Mouse (Mus musculus) midbrain, embryonic 11.5 days (tissue): ENCODE data around the gene Olfr1404. TPM values are rescaled to one million over a fixed set of nuclear protein-coding genes. Genes with fewer than 3 reads are reported as not detected.
"Not testable (repeated sequence)": the region's sequence is repeated elsewhere in the genome, so short reads cannot be mapped to it uniquely, and the experiment has no call there.

Source experiments
- ATAC-seq: fragments of 200-750 bp; cut with Nextera tagmentation; 2 replicates; pipeline ENCODE4 v1.8.0; 2017; ENCODE audit warnings: moderate TSS enrichment, moderate library complexity; ENCODE audit not compliant: low FRiP score
- DNase-seq: peaks from one replicate; pipeline ENCODE4 v3.0.0; 2015; ENCODE audit warnings: low spot score; ENCODE audit errors: missing footprints
- H3K27ac ChIP-seq: fragments of 300-500 bp; sonication (generic); 2 replicates; pipeline ENCODE4 v1.5.1; 2014; ENCODE audit warnings: low read depth, low read length
- H3K27me3 ChIP-seq: fragments of 300-500 bp; sonication (generic); 2 replicates; pipeline ENCODE4 v1.6.1; 2014; ENCODE audit warnings: mild to moderate bottlenecking, low read length, moderate library complexity, mixed read lengths; ENCODE audit not compliant: control insufficient read depth, insufficient read depth
- H3K36me3 ChIP-seq: fragments of 300-500 bp; sonication (generic); 2 replicates; pipeline ENCODE4 v1.6.1; 2014; ENCODE audit warnings: mild to moderate bottlenecking, low read length, moderate library complexity, mixed read lengths; ENCODE audit not compliant: control insufficient read depth, insufficient read depth
- H3K4me1 ChIP-seq: fragments of 300-500 bp; sonication (generic); 2 replicates; pipeline ENCODE4 v1.6.1; 2014; ENCODE audit warnings: low read length; ENCODE audit not compliant: control insufficient read depth, insufficient read depth
- H3K4me2 ChIP-seq: fragments of 300-500 bp; sonication (generic); 2 replicates; pipeline ENCODE4 v1.6.1; 2014; ENCODE audit warnings: mild to moderate bottlenecking, moderate library complexity
- H3K4me3 ChIP-seq: fragments of 300-500 bp; sonication (generic); 2 replicates; pipeline ENCODE4 v1.5.1; 2014; ENCODE audit warnings: low read depth, low read length
- H3K9ac ChIP-seq: fragments of 300-500 bp; sonication (generic); 2 replicates; pipeline ENCODE4 v1.6.1; 2014; ENCODE audit warnings: low read length
- H3K9me3 ChIP-seq: fragments of 300-500 bp; sonication (generic); 2 replicates; pipeline ENCODE4 v1.6.1; 2016; ENCODE audit warnings: low read length; ENCODE audit not compliant: control insufficient read depth
- WGBS: fragments of 180-500 bp; shearing (Covaris S2); extraction: QIAGEN DNeasy Blood & Tissue Kit; methylation state at CpG from one replicate; pipeline ENCODE4 v1.1.7; 2014; 5-methylcytosine and 5-hydroxymethylcytosine counted together
- polyA plus RNA-seq: library from polyadenylated mRNA; unstranded; fragments of >200 nt; fragmentation: Nextera tagmentation; extraction: Ambion mirVana; gene quantifications from 2 replicates; pipeline ENCODE4 v1.2.1, GENCODE M21; 2014

The Olfr1404 gene
- not detected in 2 replicates for polyA plus RNA-seq

DNA sequence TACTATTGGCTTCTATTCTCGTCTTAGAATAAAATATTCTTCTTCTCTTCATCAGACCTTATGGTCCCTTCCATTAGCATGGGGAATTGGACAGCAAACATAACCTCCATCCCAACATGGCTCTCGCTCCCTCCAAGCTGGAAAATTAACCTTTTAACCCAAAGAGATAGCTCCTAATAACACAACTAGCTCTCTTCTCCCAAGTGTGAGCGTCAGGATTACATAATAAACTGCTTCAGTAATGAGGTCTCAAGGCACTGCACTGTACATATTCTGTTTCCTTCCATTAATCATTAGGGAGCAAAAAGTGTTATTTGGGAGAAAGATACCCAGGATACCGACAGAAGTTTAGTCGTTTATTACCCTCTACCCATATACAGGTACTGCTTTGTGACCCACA is at the start of gene Olfr1404:
TSS of gene Olfr1404 (plus strand) at position 301 of the 400 bp plus-strand sequence.
- Histone ChIP-seq H3K9me3 (no peaks in the 10 kb centered on the region), H3K4me3 (no peak within 1 kb of the TSS), H3K4me2 (no peak within 1 kb of the TSS), H3K27ac (no peak within 1 kb of the TSS), H3K4me1 (no peaks in the 10 kb centered on the region), H3K27me3 (no peaks in the 10 kb centered on the region), H3K9ac (no peak within 1 kb of the TSS), H3K36me3 (no peaks in the 10 kb centered on the region)
- DNase-seq (no peak), ATAC-seq (no peak)
- 84% methylated on average over 5 of the region's 5 CpGs for WGBS

DNA sequence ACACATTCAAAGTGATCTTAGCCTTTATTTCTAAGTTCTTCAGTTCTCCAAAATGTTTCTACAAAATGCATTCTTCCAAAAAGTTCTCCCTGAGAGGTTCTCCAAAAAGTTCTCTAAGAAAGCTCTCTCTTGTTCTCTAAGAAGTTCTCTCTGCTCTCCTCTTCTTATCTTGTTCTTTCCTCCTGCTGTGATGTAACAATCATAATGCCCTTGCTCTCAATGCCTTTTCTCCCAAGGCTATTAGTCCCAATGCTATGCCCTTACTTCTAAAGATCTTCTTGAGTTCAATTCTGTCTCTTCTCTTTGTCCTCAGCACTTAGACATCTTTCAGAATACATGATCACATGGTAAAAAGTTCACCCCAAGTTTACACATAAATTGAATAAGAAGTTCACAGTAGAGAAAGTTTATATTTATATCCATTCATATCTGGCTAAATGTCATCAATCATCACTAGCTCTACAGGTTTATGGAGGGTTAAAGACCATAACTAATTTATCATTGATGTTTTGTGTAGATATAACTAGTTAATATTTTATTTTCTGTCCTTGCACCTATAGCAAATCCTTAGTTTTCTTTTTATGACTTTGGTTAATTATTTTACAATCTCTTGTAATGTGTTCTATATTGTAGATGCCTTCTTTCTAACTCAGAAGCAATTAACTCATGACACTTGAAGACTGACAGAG is 37.9 kb upstream of the Olfr1404 start:
- no peak overlapping the region for H3K9ac ChIP-seq
- no peak overlapping the region for H3K4me2 ChIP-seq
- H3K27ac ChIP-seq: no peak overlapping the region
- ATAC-seq (no peak), DNase-seq (no peak)
- no peak overlapping the region for H3K4me3 ChIP-seq
- H3K9me3 ChIP-seq: no peaks in the 10 kb centered on the region
- H3K4me1 ChIP-seq: no peaks in the 10 kb centered on the region
- H3K36me3 ChIP-seq: no peaks in the 10 kb centered on the region
- no peaks in the 10 kb centered on the region for H3K27me3 ChIP-seq

DNA sequence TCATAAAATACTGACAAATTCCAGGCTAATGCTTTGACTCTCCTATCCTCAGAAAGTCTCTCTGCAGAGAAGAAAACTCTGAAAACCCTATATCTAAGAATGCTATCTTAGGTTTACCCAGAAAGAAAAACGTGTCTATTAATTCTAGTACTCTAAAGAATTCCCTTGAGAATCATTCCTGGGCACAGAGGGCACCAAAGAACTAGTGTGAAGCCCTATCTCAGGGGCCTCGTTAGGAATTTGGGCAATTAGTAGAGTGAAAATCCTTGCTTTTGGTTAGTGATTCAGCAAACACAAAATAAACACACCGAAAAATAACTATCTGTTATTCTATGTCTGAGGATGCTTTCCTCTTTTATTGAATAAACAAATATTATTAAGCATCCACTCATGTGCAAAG is 21.7 kb upstream of the Olfr1404 start, which contains the start of gene Olfr1406:
TSS of gene Olfr1406 (minus strand) at position 101 of the 400 bp plus-strand sequence.
- Histone ChIP-seq H3K9me3 (no peaks in the 10 kb centered on the region), H3K27me3 (no peaks in the 10 kb centered on the region), H3K9ac (no peak within 1 kb of the TSS), H3K4me1 (no peaks in the 10 kb centered on the region), H3K4me2 (no peak within 1 kb of the TSS), H3K27ac (no peak within 1 kb of the TSS), H3K4me3 (no peak within 1 kb of the TSS), H3K36me3 (no peaks in the 10 kb centered on the region)
- DNase-seq (no peak), ATAC-seq (no peak)
- WGBS: 59% methylated on average over 3 of the region's 3 CpGs

DNA sequence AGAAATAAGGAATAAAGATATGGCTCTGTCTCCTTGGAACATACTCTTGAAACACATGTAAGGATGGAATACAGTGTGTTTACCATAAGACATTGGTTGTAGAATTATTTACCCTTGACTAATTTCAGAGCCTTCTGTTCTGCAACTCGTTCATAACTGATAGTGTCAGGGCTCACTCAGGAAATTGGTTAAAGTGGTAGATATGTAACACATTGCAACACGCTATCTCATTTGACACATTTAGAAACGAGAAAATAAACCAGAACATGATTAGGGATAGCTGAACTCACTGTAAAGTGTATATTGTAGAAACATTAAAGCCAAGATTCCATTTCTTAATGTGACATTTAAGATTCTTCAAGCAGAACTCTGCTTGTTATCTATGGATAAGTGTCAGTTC is 20.1 kb upstream of the Olfr1404 start:
- WGBS: 86% methylated on average over 3 of the region's 3 CpGs
- Histone ChIP-seq H3K4me3 (no peak overlapping the region), H3K9me3 (no peaks in the 10 kb centered on the region), H3K4me1 (no peaks in the 10 kb centered on the region), H3K27me3 (no peaks in the 10 kb centered on the region), H3K4me2 (no peak overlapping the region), H3K27ac (no peak overlapping the region), H3K36me3 (no peaks in the 10 kb centered on the region), H3K9ac (no peak overlapping the region)
- no peak for DNase-seq
- no peak for ATAC-seq

DNA sequence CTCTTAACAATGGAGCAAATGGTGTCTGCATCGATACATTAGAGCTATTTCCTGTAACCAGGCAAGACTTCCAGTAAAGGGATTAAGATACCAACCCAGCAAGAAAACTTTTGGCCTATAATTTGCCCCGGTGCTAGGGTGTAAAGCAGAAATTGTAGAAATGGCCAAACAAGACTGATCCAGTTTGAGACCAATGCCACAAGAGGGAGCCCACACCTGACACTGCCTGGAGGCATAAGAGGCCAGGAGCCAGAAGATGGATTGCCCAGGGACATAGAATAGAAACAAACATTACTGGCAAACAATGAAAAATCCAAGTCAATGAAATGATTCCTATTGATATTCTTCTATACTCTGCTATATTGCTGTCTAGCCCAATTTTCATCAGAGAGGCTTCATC is 15.8 kb upstream of the Olfr1404 start:
- no peaks in the 10 kb centered on the region for H3K4me1 ChIP-seq
- no peaks in the 10 kb centered on the region for H3K36me3 ChIP-seq
- H3K4me2 ChIP-seq: no peak overlapping the region
- WGBS: 88% methylated on average over 2 of the region's 2 CpGs
- H3K27me3 ChIP-seq: no peaks in the 10 kb centered on the region
- H3K27ac ChIP-seq: no peak overlapping the region
- no peak for DNase-seq
- H3K9me3 ChIP-seq: no peaks in the 10 kb centered on the region
- H3K9ac ChIP-seq: no peak overlapping the region
- ATAC-seq: no peak
- H3K4me3 ChIP-seq: no peak overlapping the region

DNA sequence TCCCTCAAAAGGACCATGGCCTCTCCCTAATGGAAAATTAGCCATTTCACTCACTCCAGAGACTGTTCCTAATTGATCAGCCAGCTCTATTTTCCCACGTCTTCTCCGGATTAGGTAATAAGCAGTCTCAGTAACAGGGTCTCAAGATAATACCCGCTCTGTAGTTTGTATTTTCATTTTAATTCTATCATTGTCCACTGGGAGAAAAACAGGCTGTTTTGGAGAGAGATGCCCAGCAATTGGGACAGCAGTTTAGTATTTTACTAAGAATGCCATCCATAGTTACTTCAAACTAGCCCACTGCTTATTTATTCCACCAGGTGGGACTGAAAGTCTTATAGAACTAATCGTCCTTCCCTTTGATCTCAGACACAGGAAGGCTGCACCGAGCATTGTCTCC is 14.7 kb upstream of the Olfr1404 start, which contains the start of gene Olfr218:
TSS of gene Olfr218 (plus strand) at position 301 of the 400 bp plus-strand sequence.
- H3K4me1 ChIP-seq: no peaks in the 10 kb centered on the region
- no peak within 1 kb of the TSS for H3K4me2 ChIP-seq
- ATAC-seq: no peak
- H3K4me3 ChIP-seq: no peak within 1 kb of the TSS
- H3K27me3 ChIP-seq: no peaks in the 10 kb centered on the region
- H3K36me3 ChIP-seq: no peaks in the 10 kb centered on the region
- H3K9ac ChIP-seq: no peak within 1 kb of the TSS
- DNase-seq: no peak
- no peaks in the 10 kb centered on the region for H3K9me3 ChIP-seq
- WGBS: 77% methylated on average over 5 of the region's 5 CpGs
- H3K27ac ChIP-seq: no peak within 1 kb of the TSS

DNA sequence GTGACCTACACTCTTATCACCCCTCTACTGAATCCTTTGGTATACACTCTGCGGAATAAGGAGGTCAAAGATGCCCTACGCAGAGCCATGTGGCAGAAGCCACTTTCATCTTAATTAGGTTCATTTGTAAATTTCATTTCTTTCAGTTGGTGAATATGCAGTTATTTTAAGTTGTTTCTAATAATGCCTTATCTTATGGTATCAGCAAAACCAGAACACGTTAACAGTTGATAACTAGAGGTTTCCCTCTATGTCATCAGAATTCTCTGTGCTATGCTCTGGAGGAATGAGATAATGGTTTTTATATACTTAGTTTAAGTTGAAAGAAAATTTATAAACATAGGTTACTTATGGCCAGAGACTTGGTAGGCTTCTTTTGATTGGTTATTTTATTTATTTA is 4.3 kb downstream of the Olfr1404 start:
- ATAC-seq (no peak), DNase-seq (no peak)
- Histone ChIP-seq H3K4me3 (no peak overlapping the region), H3K27me3 (no peaks in the 10 kb centered on the region), H3K27ac (no peak overlapping the region), H3K4me1 (no peaks in the 10 kb centered on the region), H3K9me3 (no peaks in the 10 kb centered on the region), H3K9ac (no peak overlapping the region), H3K36me3 (no peaks in the 10 kb centered on the region), H3K4me2 (no peak overlapping the region)
- 92% methylated on average over 3 of the region's 3 CpGs for WGBS

DNA sequence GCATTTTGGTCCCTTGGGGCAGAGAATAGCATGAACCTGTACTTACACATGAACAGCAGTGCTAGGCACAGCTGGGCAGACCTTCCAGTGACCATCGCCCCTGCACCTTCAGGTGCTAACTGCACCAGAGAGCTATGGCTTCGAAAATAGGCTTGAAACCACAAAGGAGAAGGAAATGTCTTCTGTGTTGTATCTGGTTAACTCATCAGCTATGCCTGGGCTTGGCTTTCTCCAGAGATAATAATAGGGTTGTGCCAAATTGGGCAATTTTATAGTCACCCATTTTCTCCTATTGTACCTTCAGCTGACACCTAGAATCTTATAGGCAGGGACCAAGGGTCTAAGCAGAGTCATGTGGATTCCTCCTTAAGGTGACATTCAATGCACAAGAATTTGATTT is 14.9 kb downstream of the Olfr1404 start, which contains the start of gene Fcer1a:
TSS of gene Fcer1a (minus strand) at position 134 of the 400 bp plus-strand sequence.
- Histone ChIP-seq H3K27ac (no peak within 1 kb of the TSS), H3K9me3 (no peaks in the 10 kb centered on the region)
- ATAC-seq: no peak

DNA sequence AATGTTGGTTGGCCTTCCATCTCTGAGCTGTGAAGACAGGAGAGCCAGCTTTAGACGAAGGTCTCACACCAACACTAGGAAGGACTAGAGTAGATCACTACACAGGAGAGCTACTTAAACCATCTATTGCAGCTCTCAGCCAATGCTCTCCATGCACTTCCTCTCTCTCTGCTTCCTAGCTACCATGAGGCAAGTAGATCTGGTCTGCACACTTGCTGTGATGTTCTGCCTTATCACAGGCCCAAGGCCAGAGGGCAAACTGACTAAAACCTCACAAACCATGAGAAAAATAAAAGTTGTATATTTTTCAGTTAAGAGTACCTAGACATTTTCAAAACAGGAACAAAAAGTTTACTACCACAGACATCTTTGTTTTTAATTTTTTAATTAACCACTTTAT is 24.8 kb downstream of the Olfr1404 start:
- H3K9ac ChIP-seq, H3K9me3 ChIP-seq, H3K36me3 ChIP-seq, H3K4me3 ChIP-seq, ATAC-seq, H3K4me2 ChIP-seq, H3K27me3 ChIP-seq, DNase-seq, H3K27ac ChIP-seq, H3K4me1 ChIP-seq: not testable (repeated sequence)
- WGBS: 95% methylated on average over 1 of the region's 1 CpGs

More for the DNA sequence above, 14.9 kb downstream of the Olfr1404 start, which contains the start of gene Fcer1a:
- Histone ChIP-seq H3K4me3 (no peak within 1 kb of the TSS), H3K4me2 (no peak within 1 kb of the TSS), H3K4me1 (no peaks in the 10 kb centered on the region), H3K9ac (no peak within 1 kb of the TSS), H3K36me3 (no peaks in the 10 kb centered on the region), H3K27me3 (no peaks in the 10 kb centered on the region)
- WGBS: 88% methylated on average over 2 of the region's 2 CpGs
- DNase-seq: no peak
